Mouse (Mus musculus): ENCODE data around the gene Tecpr2. TPM values are rescaled to one million over a fixed set of nuclear protein-coding genes. Genes with fewer than 3 reads are reported as not detected.
A peak's percentile ranks its signal among the peaks of the same experiment; 100 is the strongest.

The Tecpr2 gene
- polyA plus RNA-seq, 1 experiment from 2014 or later, result 3.7 TPM

- Histone ChIP-seq H3K36me3 (ENCODE audit: control insufficient read depth, insufficient read depth, low read length) (peaks cover 10% of the 10 kb centered on the region), H3K27me3 (ENCODE audit: control insufficient read depth, insufficient read depth, low read depth, low read length) (no peaks in the 10 kb centered on the region), H3K27ac (ENCODE audit: low read length) (no peak overlapping the region), H3K9me3 (ENCODE audit: control insufficient read depth, low read length) (no peaks in the 10 kb centered on the region), H3K4me3 (ENCODE audit: low read length) (no peak overlapping the region), H3K4me2 (ENCODE audit: low read depth, low read length) (no peak overlapping the region), H3K4me1 (replicated peaks; ENCODE audit: control insufficient read depth, insufficient read depth, low read length) (no peaks in the 10 kb centered on the region), H3K9ac (ENCODE audit: low read length) (no peak overlapping the region)
- WGBS, result 86% methylated on average over 6 of the region's 6 CpGs
- no peak for ATAC-seq (ENCODE audit: low read depth)
Measured at GRCm38 (mm10) chr12:110864008-110864407, 25.1 kb upstream of the Tecpr2 start.

- H3K27ac ChIP-seq (ENCODE audit: low read length), result no peak overlapping the region
- no peaks in the 10 kb centered on the region for H3K4me1 ChIP-seq (replicated peaks; ENCODE audit: control insufficient read depth, insufficient read depth, low read length)
- H3K9me3 ChIP-seq (ENCODE audit: control insufficient read depth, low read length), result no peaks in the 10 kb centered on the region
- H3K9ac ChIP-seq (ENCODE audit: low read length), result no peak overlapping the region
- H3K27me3 ChIP-seq (ENCODE audit: control insufficient read depth, insufficient read depth, low read depth, low read length), result no peaks in the 10 kb centered on the region
- ATAC-seq (ENCODE audit: low read depth), result no peak
- no peak overlapping the region for H3K4me2 ChIP-seq (ENCODE audit: low read depth, low read length)
- no peak overlapping the region for H3K4me3 ChIP-seq (ENCODE audit: low read length)
- peaks cover 16% of the 10 kb centered on the region for H3K36me3 ChIP-seq (ENCODE audit: control insufficient read depth, insufficient read depth, low read length)
- WGBS, result 63% methylated on average over 5 of the region's 6 CpGs
Measured at GRCm38 (mm10) chr12:110865571-110865970, 23.5 kb upstream of the Tecpr2 start.

- peaks cover 16% of the 10 kb centered on the region for H3K36me3 ChIP-seq (ENCODE audit: control insufficient read depth, insufficient read depth, low read length)
- WGBS, result 85% methylated on average over 10 of the region's 10 CpGs
Measured at GRCm38 (mm10) chr12:110865989-110866388, 23.1 kb upstream of the Tecpr2 start.

DNA sequence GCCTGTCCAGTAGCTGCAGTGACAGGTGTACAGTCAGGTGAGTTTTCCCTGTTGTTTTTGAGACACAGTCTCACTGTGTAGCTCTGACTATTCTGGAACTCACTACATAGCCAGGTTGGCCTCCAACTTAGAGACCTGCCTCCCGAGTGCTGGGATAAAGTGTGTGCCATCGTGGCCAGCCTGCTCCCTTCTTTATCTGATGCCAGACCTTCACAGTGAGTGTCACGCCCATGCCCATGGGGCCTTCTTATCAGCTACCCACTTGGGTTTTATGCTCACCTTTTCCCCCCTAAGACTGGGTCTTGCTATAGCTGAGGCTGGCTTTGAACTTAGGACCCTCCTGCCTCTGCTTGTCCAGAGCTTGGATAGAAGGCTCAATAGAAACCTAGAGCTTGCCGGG, 19.0 kb upstream of the Tecpr2 start:
- no peak overlapping the region for H3K4me3 ChIP-seq (ENCODE audit: low read length)
- H3K9ac ChIP-seq (ENCODE audit: low read length), result no peak overlapping the region
- 86% methylated on average over 4 of the region's 4 CpGs for WGBS
- H3K9me3 ChIP-seq (ENCODE audit: control insufficient read depth, low read length), result no peaks in the 10 kb centered on the region
- no peak overlapping the region for H3K4me2 ChIP-seq (ENCODE audit: low read depth, low read length)
- peaks cover 27% of the 10 kb centered on the region for H3K36me3 ChIP-seq (ENCODE audit: control insufficient read depth, insufficient read depth, low read length)
- H3K4me1 ChIP-seq (replicated peaks; ENCODE audit: control insufficient read depth, insufficient read depth, low read length), result no peaks in the 10 kb centered on the region
- no peak overlapping the region for H3K27ac ChIP-seq (ENCODE audit: low read length)
- no peaks in the 10 kb centered on the region for H3K27me3 ChIP-seq (ENCODE audit: control insufficient read depth, insufficient read depth, low read depth, low read length)
- ATAC-seq (ENCODE audit: low read depth), result no peak

More at GRCm38 (mm10) chr12:110865989-110866388, 23.1 kb upstream of the Tecpr2 start:
- no peak overlapping the region for H3K9ac ChIP-seq (ENCODE audit: low read length)
- no peaks in the 10 kb centered on the region for H3K27me3 ChIP-seq (ENCODE audit: control insufficient read depth, insufficient read depth, low read depth, low read length)
- no peak overlapping the region for H3K4me3 ChIP-seq (ENCODE audit: low read length)
- no peak overlapping the region for H3K27ac ChIP-seq (ENCODE audit: low read length)
- no peaks in the 10 kb centered on the region for H3K9me3 ChIP-seq (ENCODE audit: control insufficient read depth, low read length)
- ATAC-seq (ENCODE audit: low read depth), result no peak
- H3K4me2 ChIP-seq (ENCODE audit: low read depth, low read length), result no peak overlapping the region
- no peaks in the 10 kb centered on the region for H3K4me1 ChIP-seq (replicated peaks; ENCODE audit: control insufficient read depth, insufficient read depth, low read length)

DNA sequence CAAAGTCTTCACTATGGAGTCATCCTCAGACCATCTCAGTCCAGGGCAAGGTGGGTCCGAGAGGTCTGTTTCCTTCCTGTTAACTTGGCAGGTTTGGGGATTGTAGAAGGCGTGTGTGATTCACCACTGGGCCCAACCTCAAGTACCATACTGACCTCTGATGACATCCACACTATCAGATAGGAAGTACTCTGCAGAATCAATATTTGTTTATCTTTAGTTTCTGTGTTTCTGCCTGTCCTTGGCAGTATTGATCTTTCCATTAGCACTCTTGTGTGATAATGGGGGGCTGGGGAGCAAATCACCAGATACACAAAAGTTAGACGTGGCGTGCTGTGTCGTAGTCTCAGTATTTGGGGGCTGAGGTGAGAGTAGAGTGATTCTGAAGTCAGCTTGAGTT, 17.8 kb upstream of the Tecpr2 start:
- ATAC-seq (ENCODE audit: low read depth), result no peak

GRCm38 (mm10) chr12:110875351-110875750, 13.7 kb upstream of the Tecpr2 start:
- Histone ChIP-seq H3K4me2 (ENCODE audit: low read depth, low read length) (no peak overlapping the region), H3K4me3 (ENCODE audit: low read length) (no peak overlapping the region), H3K27ac (ENCODE audit: low read length) (no peak overlapping the region), H3K36me3 (ENCODE audit: control insufficient read depth, insufficient read depth, low read length) (peaks cover 32% of the 10 kb centered on the region), H3K4me1 (replicated peaks; ENCODE audit: control insufficient read depth, insufficient read depth, low read length) (no peaks in the 10 kb centered on the region), H3K9me3 (ENCODE audit: control insufficient read depth, low read length) (no peaks in the 10 kb centered on the region), H3K9ac (ENCODE audit: low read length) (no peak overlapping the region), H3K27me3 (ENCODE audit: control insufficient read depth, insufficient read depth, low read depth, low read length) (no peaks in the 10 kb centered on the region)
- no peak for ATAC-seq (ENCODE audit: low read depth)
- WGBS, result 82% methylated on average over 2 of the region's 2 CpGs

More for the DNA sequence above, 17.8 kb upstream of the Tecpr2 start:
- Histone ChIP-seq H3K9ac (ENCODE audit: low read length) (no peak overlapping the region), H3K36me3 (ENCODE audit: control insufficient read depth, insufficient read depth, low read length) (peaks cover 32% of the 10 kb centered on the region), H3K4me2 (ENCODE audit: low read depth, low read length) (no peak overlapping the region), H3K4me3 (ENCODE audit: low read length) (no peak overlapping the region), H3K9me3 (ENCODE audit: control insufficient read depth, low read length) (no peaks in the 10 kb centered on the region), H3K4me1 (replicated peaks; ENCODE audit: control insufficient read depth, insufficient read depth, low read length) (no peaks in the 10 kb centered on the region), H3K27ac (ENCODE audit: low read length) (no peak overlapping the region), H3K27me3 (ENCODE audit: control insufficient read depth, insufficient read depth, low read depth, low read length) (no peaks in the 10 kb centered on the region)
- WGBS, result 72% methylated on average over 5 of the region's 5 CpGs

- H3K36me3 ChIP-seq (ENCODE audit: control insufficient read depth, insufficient read depth, low read length), result peaks cover 17% of the 10 kb centered on the region
- no peak overlapping the region for H3K27ac ChIP-seq (ENCODE audit: low read length)
- 86% methylated on average over 7 of the region's 7 CpGs for WGBS
Measured at GRCm38 (mm10) chr12:110882291-110882690, 6.8 kb upstream of the Tecpr2 start.

GRCm38 (mm10) chr12:110885251-110885650, 3.8 kb upstream of the Tecpr2 start:
- Histone ChIP-seq H3K4me1 (replicated peaks; ENCODE audit: control insufficient read depth, insufficient read depth, low read length) (peaks cover 14% of the 10 kb centered on the region), H3K27ac (ENCODE audit: low read length) (no peak overlapping the region), H3K4me3 (ENCODE audit: low read length) (no peak overlapping the region), H3K27me3 (ENCODE audit: control insufficient read depth, insufficient read depth, low read depth, low read length) (no peaks in the 10 kb centered on the region), H3K36me3 (ENCODE audit: control insufficient read depth, insufficient read depth, low read length) (peaks cover 7% of the 10 kb centered on the region; the same call in 1 of the 2 replicates), H3K4me2 (ENCODE audit: low read depth, low read length) (no peak overlapping the region), H3K9ac (ENCODE audit: low read length) (no peak overlapping the region), H3K9me3 (ENCODE audit: control insufficient read depth, low read length) (no peaks in the 10 kb centered on the region)
- 93% methylated on average over 2 of the region's 2 CpGs for WGBS
- ATAC-seq (ENCODE audit: low read depth), result no peak

More at GRCm38 (mm10) chr12:110882291-110882690, 6.8 kb upstream of the Tecpr2 start:
- Histone ChIP-seq H3K9me3 (ENCODE audit: control insufficient read depth, low read length) (no peaks in the 10 kb centered on the region), H3K9ac (ENCODE audit: low read length) (no peak overlapping the region), H3K4me1 (replicated peaks; ENCODE audit: control insufficient read depth, insufficient read depth, low read length) (no peaks in the 10 kb centered on the region), H3K4me2 (ENCODE audit: low read depth, low read length) (no peak overlapping the region), H3K27me3 (ENCODE audit: control insufficient read depth, insufficient read depth, low read depth, low read length) (no peaks in the 10 kb centered on the region), H3K4me3 (ENCODE audit: low read length) (no peak overlapping the region)
- no peak for ATAC-seq (ENCODE audit: low read depth)

GRCm38 (mm10) chr12:110888106-110888505, 958 bp upstream of the Tecpr2 start:
- Histone ChIP-seq H3K9ac (ENCODE audit: low read length) (peak overlapping the region; percentile 76), H3K9me3 (ENCODE audit: control insufficient read depth, low read length) (no peaks in the 10 kb centered on the region), H3K4me1 (replicated peaks; ENCODE audit: control insufficient read depth, insufficient read depth, low read length) (peaks cover 15% of the 10 kb centered on the region), H3K4me2 (ENCODE audit: low read depth, low read length) (peak overlapping the region; percentile 88), H3K36me3 (ENCODE audit: control insufficient read depth, insufficient read depth, low read length) (peaks cover 5% of the 10 kb centered on the region; the same call in 1 of the 2 replicates), H3K27ac (ENCODE audit: low read length) (no peak overlapping the region), H3K27me3 (ENCODE audit: control insufficient read depth, insufficient read depth, low read depth, low read length) (no peaks in the 10 kb centered on the region), H3K4me3 (ENCODE audit: low read length) (peak overlapping the region; percentile 78)
- no peak for ATAC-seq (ENCODE audit: low read depth)
- WGBS, result 33% methylated on average over 12 of the region's 12 CpGs

GRCm38 (mm10) chr12:110888606-110889005, 458 bp upstream of the Tecpr2 start:
- Histone ChIP-seq H3K9me3 (ENCODE audit: control insufficient read depth, low read length) (no peaks in the 10 kb centered on the region), H3K27ac (ENCODE audit: low read length) (no peak overlapping the region), H3K27me3 (ENCODE audit: control insufficient read depth, insufficient read depth, low read depth, low read length) (no peaks in the 10 kb centered on the region), H3K4me2 (ENCODE audit: low read depth, low read length) (peak overlapping the region; percentile 88), H3K36me3 (ENCODE audit: control insufficient read depth, insufficient read depth, low read length) (peaks cover 2% of the 10 kb centered on the region; the same call in 1 of the 2 replicates), H3K4me1 (replicated peaks; ENCODE audit: control insufficient read depth, insufficient read depth, low read length) (peaks cover 15% of the 10 kb centered on the region), H3K9ac (ENCODE audit: low read length) (peak overlapping the region; percentile 76), H3K4me3 (ENCODE audit: low read length) (peak overlapping the region; percentile 78)
- WGBS, result 0% methylated on average over 25 of the region's 25 CpGs
- ATAC-seq (ENCODE audit: low read depth), result no peak; the same call in 1 of the 2 replicates
